Mouse (Mus musculus) layer of hippocampus, postnatal 10 days (tissue): ENCODE results near the gene Mrpl51. TPM values are rescaled to one million over a fixed set of nuclear protein-coding genes. Genes with fewer than 3 reads are reported as not detected.

Source experiments
- DNase-seq, 2 experiments: peaks; one replicate each; pipeline ENCODE4 v3.0.0; 2021; ENCODE audit warnings: low spot score in 2 of 2
- microRNA-seq, 2 experiments: library from miRNA; unstranded; fragments of <30 nt; microRNA quantifications; one replicate each; pipeline ENCODE4 v1.2.0; 2021
- total RNA-seq, 2 experiments: library from RNA; stranded (reverse); gene quantifications; 2 replicates each; pipeline ENCODE4 v1.2.3; 2021

The Mrpl51 gene
- total RNA-seq, 2 experiments from 2014 or later = 73.5 to 75.9 TPM

DNA sequence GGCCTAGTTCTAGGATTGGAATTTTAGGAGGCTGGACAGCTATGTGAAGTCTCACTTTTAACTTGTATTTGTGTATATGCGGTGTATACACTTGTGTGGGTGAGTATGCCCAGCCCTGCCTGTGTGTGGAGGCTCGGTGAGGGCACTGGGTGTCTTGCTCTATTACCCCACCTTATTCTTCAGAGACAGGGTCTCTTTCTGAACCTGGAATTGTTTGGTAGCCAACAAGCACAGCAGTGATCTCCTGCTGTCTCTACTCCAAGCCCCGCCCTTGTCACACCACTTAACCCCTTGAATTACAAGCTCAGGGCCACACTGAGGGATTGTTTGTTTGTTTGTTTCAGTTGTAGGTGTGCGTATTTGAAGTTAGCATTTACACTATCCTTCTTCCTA is 40.4 kb downstream of the Mrpl51 start:
- DNase-seq = no peak

DNA sequence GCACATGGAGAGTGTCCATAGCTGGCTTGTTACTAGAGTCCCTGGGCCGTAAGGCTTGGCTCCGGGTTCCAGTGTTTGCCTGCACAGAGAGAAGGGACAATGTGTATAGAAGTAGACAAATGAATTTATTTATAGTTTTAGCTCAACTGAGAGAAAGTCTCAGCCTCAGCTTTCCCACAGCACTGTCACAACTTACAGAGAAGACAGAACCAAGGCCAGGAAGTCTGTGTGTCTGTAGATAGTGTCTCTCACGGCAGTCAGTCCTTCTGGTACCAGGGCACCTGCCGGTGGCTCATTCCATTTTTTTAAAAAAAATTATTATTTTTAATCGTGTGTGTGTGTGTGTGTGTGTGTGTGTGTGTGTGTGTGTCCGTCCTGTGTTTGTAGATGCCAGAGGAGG is 40.9 kb downstream of the Mrpl51 start:
- no peak for DNase-seq

DNA sequence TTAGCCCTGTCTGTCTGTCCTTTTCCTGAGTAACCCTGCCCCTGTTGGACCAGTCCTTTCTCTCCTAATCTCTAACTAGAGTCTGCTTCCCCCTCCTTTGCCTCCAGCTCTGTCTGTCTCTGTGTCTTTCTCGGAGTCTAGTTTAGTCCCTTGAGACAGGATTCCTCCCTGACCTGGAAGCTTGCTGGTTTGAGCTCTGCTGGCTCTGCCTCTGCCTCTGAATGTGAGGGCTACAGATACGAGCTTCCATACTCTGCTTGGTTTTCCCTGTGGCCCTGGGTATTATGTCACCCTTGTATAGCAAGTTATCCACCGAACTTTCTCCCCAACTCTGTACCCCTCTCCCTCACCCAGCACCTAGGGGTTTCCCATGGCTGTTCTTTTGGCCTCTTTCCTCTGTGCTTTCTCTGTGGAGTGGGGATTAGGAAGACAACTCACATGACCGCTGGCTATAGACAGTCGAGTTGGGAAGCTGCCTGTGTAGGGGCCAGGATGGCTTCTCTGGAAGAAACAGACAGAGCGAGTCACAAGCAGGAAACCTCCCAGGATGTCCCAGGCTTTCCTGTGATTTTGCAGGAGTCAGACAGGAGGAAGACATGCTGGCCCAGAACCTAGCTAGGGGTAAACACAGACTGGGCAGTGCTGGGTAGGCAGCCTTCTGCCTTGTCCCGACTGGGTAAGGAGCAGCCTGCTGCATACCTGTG is 42.4 kb downstream of the Mrpl51 start:
- no peak for DNase-seq

DNA sequence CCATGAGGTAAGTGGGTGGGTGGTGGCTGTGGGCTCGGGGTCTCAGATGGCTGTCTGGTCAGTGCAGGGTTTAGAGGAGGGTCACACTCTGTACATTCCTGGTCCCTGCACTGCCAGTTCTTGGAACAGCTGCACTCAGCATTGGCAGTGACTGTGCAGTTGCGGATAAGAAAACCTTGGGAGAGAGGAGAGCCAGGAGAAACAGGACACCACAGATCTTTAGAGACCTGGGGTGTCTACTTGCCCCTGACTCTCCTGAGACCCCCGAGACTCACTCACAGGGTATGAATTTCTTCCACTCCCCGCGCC is 42.9 kb downstream of the Mrpl51 start:
- no peak for DNase-seq

DNA sequence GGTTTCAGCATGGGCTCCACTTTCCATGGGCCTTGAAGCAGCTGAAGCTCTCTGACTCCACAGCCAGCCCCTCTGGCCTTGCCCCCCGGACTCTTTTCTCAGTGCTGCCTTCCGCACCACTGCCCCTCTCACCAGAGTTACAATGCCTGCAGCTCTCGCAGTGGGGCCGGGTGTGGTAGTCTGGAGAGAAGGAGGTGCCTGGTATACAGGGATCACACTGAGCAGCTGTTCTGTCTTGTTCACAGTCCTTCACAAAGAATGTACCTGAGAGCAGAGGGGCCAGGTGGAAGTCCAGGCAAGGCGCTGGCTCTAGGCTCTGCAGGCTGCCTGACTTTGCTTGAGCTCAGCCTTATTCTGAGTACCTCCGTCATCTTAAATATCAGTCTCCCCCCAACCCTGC is 44.7 kb downstream of the Mrpl51 start:
- no peak for DNase-seq

DNA sequence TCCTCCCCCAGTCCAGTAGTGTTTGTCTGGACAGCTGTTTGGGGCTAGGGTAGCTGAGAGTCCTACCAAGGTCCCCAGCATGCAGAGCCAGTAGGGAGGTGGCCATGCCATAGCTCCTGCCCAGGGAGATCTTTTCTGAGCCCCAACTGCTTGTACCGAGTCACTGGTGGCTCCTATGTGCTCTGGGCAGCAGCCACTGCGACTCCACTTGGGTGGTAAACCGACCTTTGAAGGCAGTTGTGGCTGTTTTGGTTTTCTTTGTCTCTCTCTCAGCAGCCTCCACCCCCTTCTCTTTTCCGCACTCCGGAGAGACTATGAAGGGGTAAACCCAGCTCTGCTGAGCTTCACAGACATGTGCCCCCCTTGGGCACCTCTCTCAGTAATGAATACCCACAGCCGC is 45.2 kb downstream of the Mrpl51 start, which contains the start of gene Cd27:
TSS of gene Cd27 (minus strand) at position 229 of the 400 bp plus-strand sequence.
- DNase-seq = no peak

DNA sequence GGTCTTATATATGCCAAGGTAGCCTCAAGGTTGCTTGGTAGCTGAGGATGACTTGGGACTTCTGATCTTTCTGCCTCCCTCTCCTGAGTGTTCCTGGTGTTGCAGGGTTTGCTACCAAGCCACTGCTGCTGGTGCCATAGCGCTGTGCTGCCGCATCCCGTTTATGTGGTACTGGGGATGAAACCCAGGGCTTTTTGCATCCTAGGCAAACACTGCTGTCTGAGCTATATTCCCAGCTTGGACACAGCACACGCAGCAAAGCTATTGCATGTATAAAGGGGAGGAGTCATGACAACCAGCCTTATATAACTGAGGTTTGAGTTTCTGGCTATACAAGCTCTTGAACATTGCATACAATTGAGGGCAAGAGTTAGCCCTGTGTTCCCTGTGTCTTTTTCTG is 45.8 kb downstream of the Mrpl51 start:
- DNase-seq = no peak

DNA sequence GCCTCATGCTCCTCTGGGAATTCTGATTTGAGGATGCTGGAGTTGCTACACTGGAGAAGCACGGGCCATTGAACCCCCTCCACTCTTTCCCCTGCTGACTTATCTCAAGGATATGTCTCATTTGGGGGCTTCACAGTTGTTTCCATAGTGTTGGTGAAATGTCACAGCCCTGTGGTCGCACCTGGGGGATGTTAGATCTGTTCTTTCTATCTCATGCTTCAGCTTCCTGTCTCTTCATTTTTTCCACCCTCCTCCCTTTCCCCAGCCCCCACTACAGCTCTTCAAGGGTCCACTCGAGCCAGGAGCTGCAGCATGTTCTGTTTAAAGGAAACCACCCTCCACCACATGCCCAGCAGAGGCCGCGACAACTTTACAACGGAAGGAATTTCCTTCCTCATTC is 46.8 kb downstream of the Mrpl51 start:
- no peak for DNase-seq

DNA sequence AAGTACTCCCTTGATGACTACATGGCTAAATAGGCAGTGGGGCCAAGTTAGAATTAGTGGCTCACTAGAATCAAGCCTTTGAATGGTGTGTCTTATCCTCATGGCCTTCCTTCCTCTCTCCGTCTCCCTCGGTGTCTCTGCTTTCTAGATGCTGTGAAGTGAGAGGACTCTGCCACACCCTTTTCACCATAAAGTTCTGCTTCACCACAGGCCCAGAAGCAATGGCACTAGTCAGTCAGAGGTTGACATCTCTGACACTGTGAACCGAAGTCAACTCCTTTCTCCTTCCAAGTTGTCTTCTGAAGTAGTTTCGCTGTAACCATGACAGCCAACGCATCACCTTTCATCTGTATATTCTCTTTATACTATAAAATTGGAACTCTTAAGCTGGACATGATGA is 47.9 kb downstream of the Mrpl51 start:
- no peak for DNase-seq

DNA sequence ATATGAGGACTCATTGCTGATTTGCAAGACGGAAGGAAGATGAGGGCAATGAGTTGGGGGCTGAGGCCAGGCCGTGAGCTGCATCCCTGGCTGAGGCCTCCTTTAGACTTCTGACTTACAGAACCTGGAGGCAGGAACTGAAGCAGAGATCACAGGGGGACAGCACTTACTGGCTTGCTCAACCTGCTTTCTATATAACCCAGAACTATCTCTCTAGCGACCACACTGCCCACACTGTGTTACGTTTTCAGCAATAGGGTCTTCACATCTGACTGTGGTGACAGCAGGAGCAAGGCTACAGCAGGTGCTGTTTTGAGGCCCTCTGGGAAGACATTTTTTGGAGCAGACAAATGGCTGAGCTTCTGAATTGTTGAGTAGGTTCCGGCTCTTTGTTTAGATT is 49.0 kb downstream of the Mrpl51 start:
- DNase-seq = no peak

DNA sequence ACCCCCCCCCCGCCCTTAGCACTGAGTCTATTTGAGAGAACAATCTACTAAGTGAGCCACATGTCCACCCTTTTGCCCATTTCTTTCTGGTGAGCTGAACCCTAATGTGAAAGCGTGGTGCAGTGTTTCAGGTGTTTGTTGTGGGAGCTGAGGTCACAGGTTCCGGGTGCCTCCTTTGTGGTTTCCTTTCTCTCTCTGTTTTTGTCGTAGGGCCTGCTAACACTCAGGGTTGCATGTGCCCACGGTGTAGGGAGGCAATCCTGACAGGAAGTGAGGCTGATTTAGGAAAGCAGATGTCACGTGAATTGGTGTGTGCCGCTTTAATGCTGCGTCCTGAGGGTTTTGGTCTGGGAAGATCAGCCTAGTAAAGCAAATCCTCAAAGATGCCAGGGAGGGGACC is 50.0 kb downstream of the Mrpl51 start:
- DNase-seq = no peak

DNA sequence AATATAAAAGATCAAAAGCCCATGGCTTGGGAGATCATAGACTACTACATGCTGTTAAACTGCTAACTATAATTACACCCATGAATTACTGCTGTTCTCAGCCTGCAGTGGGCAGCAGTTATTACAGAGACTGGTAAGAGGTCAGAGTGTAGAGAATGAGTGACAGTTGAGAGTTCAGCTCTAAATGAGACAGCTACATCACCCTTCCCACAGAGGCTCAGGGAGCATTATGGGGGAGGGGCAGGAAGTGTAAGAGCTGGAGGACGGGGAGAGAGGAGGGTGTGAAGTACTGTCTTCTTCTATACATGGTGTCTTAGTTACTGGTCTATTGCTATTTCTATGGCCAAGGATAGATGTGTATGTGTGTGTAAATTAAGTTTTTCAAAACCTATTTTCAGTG is 53.0 kb downstream of the Mrpl51 start:
- no peak for DNase-seq

Small RNAs within 50 kb of the gene (microRNA-seq; reads per million reads assigned to microRNA genes)
- gene Mir3098 (0.20 to 0.22 reads per million in 2 experiments), gene Mir8113 (0 reads per million in 2 experiments)

Other genes starting within 250 kb of the Mrpl51 start
- 100 to 1,000 TPM in 1 of 2 experiments, 10 to 100 TPM in 1; 97.7 to 101 TPM for gene Cops7a, start 226.3 kb upstream of the Mrpl51 start, total RNA-seq
- 100 to 1,000 TPM; 109 to 120 TPM for gene Pianp, start 195.1 kb upstream of the Mrpl51 start, total RNA-seq
- 10 to 100 TPM; 44.4 to 45.2 TPM for gene Zfp384, start 182.7 kb upstream of the Mrpl51 start, total RNA-seq
- gene Ing4, start 152.0 kb upstream of the Mrpl51 start, total RNA-seq = 10 to 100 TPM; 57.4 to 62.4 TPM
- 1 to 10 TPM; 7.0 to 9.2 TPM for gene Acrbp, start 142.1 kb upstream of the Mrpl51 start, total RNA-seq
- 1 to 10 TPM; 1.1 to 1.4 TPM for gene Lpar5, start 123.9 kb upstream of the Mrpl51 start, total RNA-seq
- 100 to 1,000 TPM; 176 to 195 TPM for gene Chd4, start 95.8 kb upstream of the Mrpl51 start, total RNA-seq
- gene Nop2, start 59.9 kb upstream of the Mrpl51 start, total RNA-seq = 10 to 100 TPM; 35.9 to 36.1 TPM
- gene Iffo1, start 46.6 kb upstream of the Mrpl51 start, total RNA-seq = 10 to 100 TPM; 49.7 to 50.7 TPM
- 1,000 to 10,000 TPM; 1,523 to 1,789 TPM for gene Gapdh, start 25.3 kb upstream of the Mrpl51 start, total RNA-seq
- 10 to 100 TPM; 31.8 to 36.1 TPM for gene Ncapd2, start 100 bp upstream of the Mrpl51 start, total RNA-seq
- 10 to 100 TPM; 26.8 to 27.1 TPM for gene Vamp1, start 23.8 kb downstream of the Mrpl51 start, total RNA-seq
- gene Tapbpl, start 40.1 kb downstream of the Mrpl51 start, total RNA-seq = 1 to 10 TPM; 2.9 to 3.0 TPM
- gene Cd27, start 45.2 kb downstream of the Mrpl51 start, total RNA-seq = not detected
- not detected for gene Tuba3a, start 94.2 kb downstream of the Mrpl51 start, total RNA-seq
- 10 to 100 TPM; 11.1 to 13.0 TPM for gene Ltbr, start 122.1 kb downstream of the Mrpl51 start, total RNA-seq
- 1 to 10 TPM; 2.5 to 3.5 TPM for gene Scnn1a, start 128.9 kb downstream of the Mrpl51 start, total RNA-seq
- 10 to 100 TPM; 12.6 to 13.8 TPM for gene Tnfrsf1a, start 157.6 kb downstream of the Mrpl51 start, total RNA-seq
- gene Plekhg6, start 189.0 kb downstream of the Mrpl51 start, total RNA-seq = under 1 TPM in 1 of 2 experiments, not detected in 1; 0.14 TPM